ENCODE assay signal across 7 mouse cellular contexts in the genomic region with DNA sequence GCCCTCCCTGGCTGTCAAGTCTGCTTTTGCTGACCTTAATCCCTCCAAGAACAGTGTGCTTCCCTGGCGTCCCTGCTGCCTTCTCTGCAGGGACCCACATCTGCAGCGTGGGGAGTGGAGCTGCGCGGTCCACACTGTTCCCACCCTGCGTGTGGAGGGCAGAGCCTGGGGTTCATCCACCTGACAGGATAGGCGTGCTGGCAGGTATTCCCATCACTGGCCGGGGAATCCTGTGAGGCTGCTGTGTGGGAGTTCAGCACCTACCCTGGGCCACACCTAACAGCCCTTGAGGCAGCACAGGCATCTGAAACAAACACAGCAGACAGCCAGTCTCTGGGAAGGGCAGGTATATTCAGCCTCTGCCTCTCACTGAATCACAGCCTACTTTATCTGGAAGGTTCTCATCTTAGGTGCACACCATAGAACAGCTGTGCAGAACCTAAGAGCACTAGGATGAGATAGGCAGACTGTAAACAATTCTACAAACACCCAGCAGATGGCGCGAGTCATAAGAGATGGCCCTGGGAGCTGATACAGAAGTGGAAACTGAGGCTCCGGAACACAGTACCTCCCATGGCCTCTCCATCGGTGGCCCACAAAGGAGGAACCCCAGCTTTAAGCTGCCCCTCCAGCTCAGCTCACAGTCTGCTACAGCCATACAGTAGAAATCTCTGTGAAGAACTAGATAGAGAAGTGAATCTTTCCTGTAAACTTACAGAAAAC. TPM values are rescaled to one million over a fixed set of nuclear protein-coding genes. Genes with fewer than 3 reads are reported as not detected.
DNase-seq lines count a peak whose midpoint lies in the region; ATAC-seq and TF ChIP-seq lines count a peak whose summit lies in the region.

No protein-coding gene starts in this region.

- no peak for ATAC-seq in heart, embryonic 15.5 days (replicated peaks; ENCODE audit: insufficient number of reproducible peaks, insufficient read depth, low FRiP score, low read depth)
- no peak for ATAC-seq in erythroblast, adult 5-6 weeks (replicated peaks; ENCODE audit: low FRiP score, poor library complexity, severe bottlenecking)

- DNase-seq in layer of hippocampus, adult 2 months (ENCODE audit: low spot score in 2 of 2), result no peak
- DNase-seq in layer of hippocampus, adult 9-11 months, result no peak
- DNase-seq in NIH3T3 (ENCODE audit: low read depth), result peak; percentile 79
- peak; percentile 63 for DNase-seq in lung, postnatal 36 days

- no peak overlapping the region for H3K4me3 ChIP-seq in layer of hippocampus, adult 2 months
- H3K4me3 ChIP-seq in E14TG2a.4 (replicated peaks; ENCODE audit: low read length), result no peak overlapping the region
- no peak overlapping the region for H3K4me3 ChIP-seq in heart, embryonic 15.5 days

- H3K9ac ChIP-seq in heart, embryonic 15.5 days, result peak overlapping the region; percentile 19; the same call in 1 of the 2 replicates

- no peaks in the 10 kb centered on the region for H3K27me3 ChIP-seq in E14TG2a.4 (ENCODE audit: insufficient read depth, low read length)
- H3K27me3 ChIP-seq in heart, embryonic 15.5 days, result no peaks in the 10 kb centered on the region

- peaks cover 13% of the 10 kb centered on the region; the same call in 1 of the 2 replicates for H3K36me3 ChIP-seq in E14TG2a.4 (ENCODE audit: insufficient read depth, low read length)
- no peaks in the 10 kb centered on the region for H3K36me3 ChIP-seq in heart, embryonic 15.5 days

- no peak overlapping the region for H3K27ac ChIP-seq in layer of hippocampus, adult 2 months
- H3K27ac ChIP-seq in heart, embryonic 15.5 days, result peak overlapping the region; percentile 40; the same call in 1 of the 2 replicates

- H3K9me3 ChIP-seq in E14TG2a.4 (ENCODE audit: low read length), result no peaks in the 10 kb centered on the region
- no peaks in the 10 kb centered on the region for H3K9me3 ChIP-seq in heart, embryonic 15.5 days (replicated peaks)

- peak; percentile 79 for TF ChIP-seq CTCF in layer of hippocampus, adult 2 months (conservative IDR thresholded peaks at IDR 0.05)
- TF ChIP-seq CTCF in E14TG2a.4 (conservative IDR thresholded peaks at IDR 0.05; ENCODE audit: low read length), result peak; percentile 58

- WGBS in heart, embryonic 15.5 days, result 59% methylated on average over 11 of the region's 11 CpGs

- H3K4me1 ChIP-seq in E14TG2a.4 (replicated peaks; ENCODE audit: low read depth, low read length), result peaks cover 37% of the 10 kb centered on the region
- peaks cover 70% of the 10 kb centered on the region for H3K4me1 ChIP-seq in heart, embryonic 15.5 days (replicated peaks)

- peak overlapping the region; percentile 31 for H3K4me2 ChIP-seq in heart, embryonic 15.5 days

RNA-seq across cellular contexts. Expression of gene Angptl2, which starts 3.2 kb away (rescaled TPM):
- total RNA-seq in layer of hippocampus, adult 2 months (2021), result 1 to 10 TPM in 1 of 2 experiments, under 1 TPM in 1; 0.81 to 2.2 TPM
- 59.1 and 77.0 TPM in 2 replicates for polyA plus RNA-seq in heart, embryonic 15.5 days (2015; fragmentation: Nextera tagmentation; extraction: Ambion mirVana)
- total RNA-seq in erythroblast, adult 5-6 weeks (2015; ENCODE audit: low replicate concordance), result 1.0 TPM in 1 of 2 replicates, not detected in the other
- 0.70 TPM in 1 of 2 replicates, not detected in the other for total RNA-seq in erythroblast, adult 5-6 weeks (2017; ENCODE audit: low replicate concordance)

Comparison
In these comparisons a context has a peak if more than half of its experiments do, and no peak if none do; other contexts are left out.
1. DNase-seq: peak in NIH3T3 (single experiment) and lung, postnatal 36 days (single experiment); none in layer of hippocampus, adult 2 months (0 of 2) and layer of hippocampus, adult 9-11 months (single experiment).